Mouse (Mus musculus) right cerebral cortex, adult 2 months (tissue): ENCODE measurements at regions not wholly inside any gene's neighbourhood (a gene's known extent, or its start where the extent isn't known, plus 50 kb on each side); places are given as distances from the start of the nearest gene placed in this dataset.
"Not testable (repeated sequence)": the region's sequence is repeated elsewhere in the genome, so short reads cannot be mapped to it uniquely, and the experiment has no call there.

ENCODE experiments used
- DNase-seq, 2 experiments: peaks; one replicate each; pipeline ENCODE4 v3.0.0; 2021 to 2022; ENCODE audit warnings: low spot score in 2 of 2

DNA sequence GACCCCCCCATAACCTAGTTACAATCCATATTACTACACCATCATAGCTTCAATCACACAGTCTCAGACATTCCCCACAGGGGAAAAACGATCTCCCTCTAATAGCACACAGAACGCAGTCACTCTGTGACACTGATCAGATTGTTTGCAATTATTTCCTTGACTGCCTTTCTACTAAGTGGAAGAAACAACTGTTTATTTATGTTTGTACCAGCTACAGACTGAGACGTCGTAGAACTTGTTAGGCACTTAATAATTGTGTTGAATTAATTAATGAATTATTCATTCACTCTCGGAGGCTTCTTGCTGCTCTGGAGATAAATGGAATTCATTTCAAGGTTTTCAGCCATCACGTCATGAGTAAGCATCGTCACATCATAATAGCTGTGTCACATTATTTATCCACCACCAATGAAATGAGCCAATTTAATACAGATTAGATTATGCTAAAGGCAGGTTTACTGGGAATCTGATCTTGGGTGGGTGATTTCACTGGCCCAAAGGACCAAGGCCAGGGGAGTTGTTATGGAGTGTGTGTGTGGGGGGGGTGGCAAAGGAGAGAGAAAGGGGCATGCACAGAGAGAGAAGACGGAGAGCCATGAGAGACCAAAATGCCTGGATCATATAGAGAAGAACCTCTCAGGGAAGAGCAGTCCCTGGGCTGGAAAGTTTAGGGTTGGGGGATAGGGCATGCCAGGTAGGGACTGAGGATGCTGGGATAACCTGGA is 355.7 kb upstream of the Zwint start:
- no peak for DNase-seq

GRCm38 (mm10) chr10:72309045-72309444 is 345.6 kb upstream of the Zwint start:
- not testable (repeated sequence) for DNase-seq

DNA sequence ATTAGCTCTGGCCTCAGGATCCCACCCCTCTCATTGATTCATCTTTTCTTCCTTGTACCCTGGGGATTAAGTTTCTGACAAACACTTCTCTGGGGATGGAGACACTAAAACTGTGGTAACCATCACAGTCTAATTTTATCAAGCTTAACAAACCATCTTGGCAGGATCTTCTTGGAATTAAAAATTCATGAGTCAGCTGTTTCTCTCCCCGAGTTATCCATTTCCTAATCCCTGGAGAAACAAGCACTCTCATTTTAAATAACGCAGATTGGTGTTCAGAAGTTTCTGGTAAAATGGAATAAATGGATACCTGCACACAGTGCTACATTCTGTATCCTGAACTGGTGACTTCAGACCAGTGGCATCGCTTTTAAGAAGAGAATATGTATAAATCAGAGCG is 336.3 kb upstream of the Zwint start:
- DNase-seq, result no peak

DNA sequence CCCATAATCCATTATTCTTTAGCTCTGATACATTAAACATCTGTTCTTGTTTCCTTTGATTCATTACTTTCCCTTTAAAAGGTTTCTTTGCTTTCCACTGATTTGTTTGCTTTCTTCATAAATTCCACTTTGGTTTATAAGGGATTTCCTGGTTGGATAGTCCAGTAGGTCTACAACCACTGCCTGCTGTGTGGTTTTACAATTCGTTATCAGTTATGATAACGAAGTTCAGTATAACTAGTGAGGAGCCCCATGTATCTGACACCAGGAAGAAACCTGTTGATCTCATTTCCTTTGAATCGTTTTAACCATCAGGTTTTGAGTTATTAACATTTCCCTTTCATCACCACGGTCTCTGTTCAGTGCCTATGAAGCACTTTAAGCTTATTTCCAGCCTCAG is 334.3 kb upstream of the Zwint start:
- no peak for DNase-seq

GRCm38 (mm10) chr10:72326624-72327023 is 328.0 kb upstream of the Zwint start:
- DNase-seq, result peak in 1 of 2 experiments; percentile 3

DNA sequence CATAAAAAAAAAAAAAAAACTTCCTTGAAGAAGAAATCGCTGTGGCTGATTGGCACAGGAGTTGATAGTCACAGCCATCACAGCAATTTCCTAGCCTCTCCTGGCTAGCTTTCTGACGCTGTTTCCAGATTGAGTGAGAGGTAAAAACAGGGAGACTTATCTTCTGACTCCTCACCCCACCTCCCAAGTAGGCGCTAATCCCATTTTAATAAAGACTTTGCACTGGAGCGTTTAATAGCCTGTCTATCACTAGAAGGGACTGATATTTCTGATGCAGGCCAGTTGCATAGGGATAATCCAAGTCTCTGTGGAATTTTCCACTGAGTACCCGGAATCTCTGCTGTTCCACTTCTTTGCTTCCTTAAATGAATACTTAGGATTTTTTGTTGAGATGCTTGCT is 307.4 kb upstream of the Zwint start:
- DNase-seq, result no peak

- no peak for DNase-seq
These were observed 306.5 kb upstream of the Zwint start for GRCm38 (mm10) chr10:72347949-72348663.

- DNase-seq, result no peak
These were observed 301.8 kb upstream of the Zwint start for GRCm38 (mm10) chr10:72352810-72353209.

- DNase-seq, result no peak
These were observed 301.1 kb upstream of the Zwint start for GRCm38 (mm10) chr10:72353515-72353914.

DNA sequence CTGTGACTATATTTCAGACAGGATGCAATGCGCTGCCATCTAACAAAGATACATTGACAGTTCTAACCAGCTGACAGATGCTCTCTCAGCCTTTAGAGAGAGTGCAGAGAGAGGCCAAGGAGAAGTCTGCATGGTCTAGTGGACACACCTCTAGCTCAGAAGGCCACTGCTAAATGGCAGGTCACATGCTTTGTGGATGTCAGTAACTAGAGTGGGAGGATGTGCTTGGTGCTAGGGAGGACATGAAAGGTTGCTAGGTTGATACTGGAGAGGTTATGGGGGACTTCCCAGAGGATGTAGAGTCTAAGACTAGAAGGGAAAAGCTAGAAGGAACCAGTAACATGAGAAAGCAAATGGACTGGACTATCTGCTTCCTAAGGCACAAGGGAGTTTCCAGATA is 271.3 kb upstream of the Zwint start:
- no peak for DNase-seq

DNA sequence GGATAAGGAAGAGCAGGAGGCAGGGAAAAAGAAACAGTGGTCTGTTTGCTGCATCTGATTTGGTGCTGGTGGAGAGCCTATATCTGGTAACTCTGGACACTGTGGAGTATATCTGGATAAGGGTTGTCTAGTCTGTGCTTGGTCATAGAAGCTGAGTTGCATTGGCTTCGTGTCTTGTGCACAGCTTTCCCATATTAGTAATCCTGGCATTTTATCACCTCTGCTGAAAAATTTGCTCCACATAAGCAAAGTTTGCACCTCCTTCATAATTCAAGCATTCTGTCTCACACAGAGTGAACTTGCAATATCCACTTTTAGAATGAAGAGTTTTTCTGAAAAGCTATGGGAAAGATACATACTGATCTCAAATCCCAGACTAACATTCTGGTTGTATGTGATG is 269.8 kb upstream of the Zwint start:
- DNase-seq, result no peak

DNA sequence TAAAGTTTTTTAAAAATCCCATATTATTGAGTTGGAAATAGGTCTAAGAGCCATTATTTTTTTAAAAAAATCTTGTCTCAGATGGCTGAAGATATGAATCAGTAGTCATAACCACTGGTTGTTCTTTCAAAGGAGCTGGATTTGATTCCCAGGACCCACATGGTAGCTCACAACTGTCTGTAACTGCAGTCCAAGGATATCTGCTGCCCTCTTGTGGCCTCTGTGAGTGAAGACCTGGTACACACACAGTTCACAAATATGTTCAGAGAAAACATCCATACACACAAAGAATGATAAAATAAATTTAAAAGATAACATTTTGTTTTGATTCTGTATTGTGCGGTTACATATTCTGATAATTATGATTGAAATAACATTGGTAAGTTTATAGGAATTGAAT is 263.2 kb upstream of the Zwint start:
- no peak for DNase-seq

DNA sequence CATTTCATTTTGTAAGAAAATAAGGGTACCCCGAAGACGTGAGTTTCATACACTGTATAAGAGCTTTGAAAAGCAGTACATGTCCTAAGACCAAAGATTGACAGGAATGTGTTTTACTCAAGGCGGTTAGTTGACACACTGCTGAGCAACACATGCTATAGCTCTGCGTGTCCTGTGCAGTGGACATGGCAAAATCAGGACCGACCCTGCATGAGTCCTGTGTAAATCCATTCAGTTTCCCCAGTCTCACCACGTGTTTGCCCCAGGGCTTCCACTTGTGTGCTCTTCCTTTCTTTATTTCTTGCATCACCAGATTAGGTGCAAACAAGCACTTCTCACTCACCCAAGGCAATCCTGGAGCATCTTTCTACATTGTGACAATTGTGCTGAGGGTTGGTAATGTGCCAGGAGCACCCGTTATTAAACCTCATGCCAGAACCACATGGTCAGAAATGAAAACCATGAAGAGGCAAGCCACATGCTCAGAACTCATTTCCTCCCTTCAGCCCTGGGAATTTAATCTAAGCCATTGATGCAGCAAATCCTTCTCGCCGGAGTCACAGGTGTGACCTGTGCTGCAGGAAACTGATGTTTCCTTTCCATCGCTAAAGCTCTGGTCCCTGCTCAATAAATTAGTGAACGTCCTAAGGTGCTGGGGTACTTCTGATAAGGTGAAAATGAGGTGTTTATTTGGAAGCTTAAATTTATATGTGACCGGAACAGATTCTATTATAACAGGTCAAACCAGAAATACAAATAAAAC is 261.2 kb upstream of the Zwint start:
- DNase-seq, result no peak

GRCm38 (mm10) chr10:72394367-72394766 is 260.3 kb upstream of the Zwint start:
- no peak for DNase-seq

DNA sequence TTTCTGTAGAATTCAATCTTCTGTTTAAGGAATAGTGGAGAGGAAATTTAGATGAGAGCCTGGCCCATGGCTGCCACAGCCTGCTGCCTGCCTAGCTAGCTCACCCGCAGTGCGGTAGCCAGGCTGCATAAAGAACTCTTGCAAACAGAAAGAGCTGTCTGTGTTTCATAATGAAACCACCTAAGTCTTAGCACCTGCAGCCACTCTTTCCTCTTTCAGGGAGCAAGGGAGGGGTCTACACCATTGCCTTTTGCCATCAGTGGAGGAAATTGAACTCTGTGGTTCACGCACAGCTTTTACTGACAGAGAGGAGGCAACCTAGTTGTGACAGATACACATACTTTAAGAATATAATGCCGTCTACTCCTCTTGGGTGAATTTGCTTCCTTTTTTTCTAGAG is 251.4 kb upstream of the Zwint start:
- no peak for DNase-seq

- no peak for DNase-seq
These were observed 244.3 kb upstream of the Zwint start for GRCm38 (mm10) chr10:72410305-72410704.

DNA sequence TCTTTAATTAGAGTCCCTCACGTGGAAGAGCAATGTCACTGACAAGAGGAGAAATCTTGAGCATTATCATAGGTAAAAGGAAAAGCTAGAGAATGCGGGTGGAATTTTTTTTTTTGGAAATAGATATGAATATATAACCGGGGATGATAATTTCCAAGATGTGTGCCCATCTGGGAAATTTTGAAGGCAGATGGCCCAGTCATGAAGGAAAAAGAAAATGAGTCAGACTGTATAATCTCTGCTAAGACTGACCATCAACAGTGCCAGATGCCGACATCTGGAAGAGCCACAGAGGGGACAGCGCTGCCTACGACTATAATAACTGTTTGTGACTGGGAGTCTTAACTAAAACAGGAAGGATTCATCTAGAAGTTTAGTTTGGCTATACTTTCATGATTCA is 243.0 kb upstream of the Zwint start:
- DNase-seq, result peak in 1 of 2 experiments; percentile 14

- no peak for DNase-seq
These were observed 200.0 kb upstream of the Zwint start for GRCm38 (mm10) chr10:72454629-72455028.

DNA sequence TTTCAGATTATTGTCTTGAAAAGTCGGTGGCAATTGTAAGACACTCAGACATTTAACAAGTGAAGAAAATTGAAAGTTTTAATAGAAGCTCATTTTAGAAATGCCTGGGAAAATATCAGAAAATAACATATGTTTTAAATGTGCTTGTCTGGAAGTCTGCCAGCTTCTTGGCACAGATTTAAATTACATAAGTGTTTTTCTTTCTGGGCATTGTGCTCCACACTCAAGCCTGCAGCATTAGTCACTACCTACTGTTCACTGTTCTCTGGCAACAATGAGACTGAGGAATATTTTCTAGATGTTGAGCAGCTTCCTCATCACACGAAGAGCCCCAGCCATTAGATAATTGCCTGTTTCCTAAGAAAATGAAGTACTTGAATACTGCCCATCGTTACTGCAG is 170.3 kb upstream of the Zwint start:
- peak; percentile 36 to 62 for DNase-seq

DNA sequence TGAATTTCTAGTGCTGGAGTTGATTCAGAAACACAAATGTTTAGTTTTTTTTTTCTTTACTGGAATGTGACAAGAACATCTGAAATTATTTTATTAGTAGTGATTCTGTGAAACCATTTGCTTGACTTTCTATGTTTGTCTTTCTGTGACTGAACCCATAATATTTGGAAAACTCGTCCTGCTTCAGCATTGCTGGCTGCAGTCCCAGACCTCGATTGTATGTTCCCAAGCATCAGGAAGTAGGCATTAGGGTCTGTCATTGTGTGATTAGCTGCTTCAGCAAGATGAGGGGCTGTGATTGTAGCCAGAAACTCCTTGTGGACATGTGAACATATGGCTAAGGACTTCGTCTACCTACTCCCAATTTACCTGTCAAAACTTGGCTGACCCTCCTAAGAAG is 122.2 kb upstream of the Zwint start:
- DNase-seq, result no peak

- no peak for DNase-seq
These were observed 121.2 kb upstream of the Zwint start for GRCm38 (mm10) chr10:72533427-72533826.

- DNase-seq, result no peak
These were observed 120.8 kb upstream of the Zwint start for GRCm38 (mm10) chr10:72533859-72534258.

GRCm38 (mm10) chr10:72549564-72549963 is 105.1 kb upstream of the Zwint start:
- DNase-seq, result no peak
